8 mouse cellular contexts compared by ENCODE assay signal in genomic region chr13:35743196-35743595, GRCm38 (mm10).
DNase-seq lines count a peak whose midpoint lies in the region; ATAC-seq and TF ChIP-seq lines count a peak whose summit lies in the region.

No protein-coding gene starts in this region.

- WGBS in heart, embryonic 16.5 days = 33% methylated on average over 1 of the region's 1 CpGs
- WGBS in embryonic facial prominence, embryonic 12.5 days = 39% methylated on average over 1 of the region's 1 CpGs
- 46% methylated on average over 1 of the region's 1 CpGs for WGBS in intestine, embryonic 14.5 days
- WGBS in midbrain, embryonic 15.5 days = 73% methylated on average over 1 of the region's 1 CpGs

- H3K4me1 ChIP-seq in heart, embryonic 16.5 days (ENCODE audit: control insufficient read depth, insufficient read depth, low read length) = peaks cover 10% of the 10 kb centered on the region; the same call in 1 of the 2 replicates
- peaks cover 10% of the 10 kb centered on the region for H3K4me1 ChIP-seq in embryonic facial prominence, embryonic 12.5 days
- peaks cover 13% of the 10 kb centered on the region for H3K4me1 ChIP-seq in intestine, embryonic 14.5 days (replicated peaks; ENCODE audit: control insufficient read depth, insufficient read depth, low read length)
- peaks cover 17% of the 10 kb centered on the region for H3K4me1 ChIP-seq in midbrain, embryonic 15.5 days

- peaks cover 10% of the 10 kb centered on the region; the same call in 1 of the 2 replicates for H3K36me3 ChIP-seq in heart, embryonic 16.5 days (ENCODE audit: control insufficient read depth, insufficient read depth)
- no peaks in the 10 kb centered on the region for H3K36me3 ChIP-seq in embryonic facial prominence, embryonic 12.5 days
- no peaks in the 10 kb centered on the region for H3K36me3 ChIP-seq in intestine, embryonic 14.5 days (ENCODE audit: control insufficient read depth, insufficient read depth, low read length)
- H3K36me3 ChIP-seq in midbrain, embryonic 15.5 days (replicated peaks) = no peaks in the 10 kb centered on the region

- peaks cover 14% of the 10 kb centered on the region for H3K9me3 ChIP-seq in heart, embryonic 16.5 days (replicated peaks; ENCODE audit: control insufficient read depth, low read length)
- H3K9me3 ChIP-seq in embryonic facial prominence, embryonic 12.5 days = peaks cover 9% of the 10 kb centered on the region; the same call in 1 of the 2 replicates
- peaks cover 19% of the 10 kb centered on the region for H3K9me3 ChIP-seq in intestine, embryonic 14.5 days (ENCODE audit: control insufficient read depth, low read length)
- peaks cover 12% of the 10 kb centered on the region for H3K9me3 ChIP-seq in midbrain, embryonic 15.5 days

- peak overlapping the region; percentile 74 for H3K4me3 ChIP-seq in heart, embryonic 16.5 days (ENCODE audit: low read length)
- peak overlapping the region; percentile 92 for H3K4me3 ChIP-seq in embryonic facial prominence, embryonic 12.5 days
- peak overlapping the region; percentile 93 for H3K4me3 ChIP-seq in intestine, embryonic 14.5 days (ENCODE audit: low read depth, low read length)
- H3K4me3 ChIP-seq in midbrain, embryonic 15.5 days = no peak overlapping the region
- no peak overlapping the region; the same call in 1 of the 2 replicates for H3K4me3 ChIP-seq in gastrocnemius, adult 2 months

- no peak for TF ChIP-seq CTCF in gastrocnemius, adult 2 months (IDR thresholded peaks at IDR 0.05)

- no peak overlapping the region for H3K27ac ChIP-seq in heart, embryonic 16.5 days (ENCODE audit: low read length)
- H3K27ac ChIP-seq in embryonic facial prominence, embryonic 12.5 days = no peak overlapping the region
- H3K27ac ChIP-seq in intestine, embryonic 14.5 days (ENCODE audit: low read depth) = no peak overlapping the region
- H3K27ac ChIP-seq in midbrain, embryonic 15.5 days = no peak overlapping the region
- H3K27ac ChIP-seq in gastrocnemius, adult 2 months = no peak overlapping the region

- DNase-seq in heart, adult 9 months (ENCODE audit: low spot score in 2 of 2) = no peak
- no peak for DNase-seq in intestine, embryonic 14.5 days (ENCODE audit: low spot score)
- DNase-seq in gastrocnemius, adult 2 months = no peak
- DNase-seq in left cerebral cortex, postnatal 36 days (ENCODE audit: low spot score in 2 of 2) = no peak
- DNase-seq in cerebellum, postnatal 25 days = no peak

- ATAC-seq in heart, embryonic 16.5 days (replicated peaks; ENCODE audit: extremely low read depth, insufficient read depth, low FRiP score) = no peak
- ATAC-seq in embryonic facial prominence, embryonic 12.5 days (ENCODE audit: insufficient number of reproducible peaks, insufficient read depth, low FRiP score, low TSS enrichment) = no peak
- ATAC-seq in intestine, embryonic 14.5 days (replicated peaks; ENCODE audit: low FRiP score, low TSS enrichment, low read depth) = no peak
- no peak for ATAC-seq in midbrain, embryonic 15.5 days (replicated peaks)

- no peaks in the 10 kb centered on the region; the same call in 1 of the 2 replicates for H3K27me3 ChIP-seq in heart, embryonic 16.5 days (ENCODE audit: control insufficient read depth, insufficient read depth, low read length)
- peaks cover 26% of the 10 kb centered on the region for H3K27me3 ChIP-seq in embryonic facial prominence, embryonic 12.5 days
- H3K27me3 ChIP-seq in intestine, embryonic 14.5 days (replicated peaks; ENCODE audit: control insufficient read depth, insufficient read depth, low read length) = peaks cover 17% of the 10 kb centered on the region
- H3K27me3 ChIP-seq in midbrain, embryonic 15.5 days (replicated peaks) = peaks cover 23% of the 10 kb centered on the region

- H3K9ac ChIP-seq in heart, embryonic 16.5 days (ENCODE audit: low read length) = no peak overlapping the region; the same call in 1 of the 2 replicates
- H3K9ac ChIP-seq in embryonic facial prominence, embryonic 12.5 days = no peak overlapping the region
- no peak overlapping the region for H3K9ac ChIP-seq in intestine, embryonic 14.5 days (ENCODE audit: low read length)
- no peak overlapping the region for H3K9ac ChIP-seq in midbrain, embryonic 15.5 days

- intact Hi-C loops in gastrocnemius, adult 2 months (cut with DNase I) = loop anchor here (5.0 to 10.0 kb wide), 4 partner anchors 39 to 748 kb away; no protein-coding TSS in a partner anchor
- intact Hi-C loops in left cerebral cortex, postnatal 36 days (cut with DNase I) = no loop called here

- H3K4me2 ChIP-seq in heart, embryonic 16.5 days (ENCODE audit: low read depth, low read length) = peak overlapping the region; percentile 68
- peak overlapping the region; percentile 52 for H3K4me2 ChIP-seq in embryonic facial prominence, embryonic 12.5 days (replicated peaks)
- H3K4me2 ChIP-seq in intestine, embryonic 14.5 days (ENCODE audit: low read length) = peak overlapping the region; percentile 89
- H3K4me2 ChIP-seq in midbrain, embryonic 15.5 days = 0 out of 2 replicates have a peak overlapping the region, but pooled peaks have one; percentile 91

Comparison
In these comparisons a context has a peak if more than half of its experiments do, and no peak if none do; other contexts are left out.
1. H3K4me3 ChIP-seq: peak in heart, embryonic 16.5 days (single experiment), embryonic facial prominence, embryonic 12.5 days (single experiment) and intestine, embryonic 14.5 days (single experiment); none in midbrain, embryonic 15.5 days (single experiment) and gastrocnemius, adult 2 months (single experiment).
2. Peak in every context shown above with its lines, with median percentiles within 50 percentile points of each other: H3K4me2 ChIP-seq.